Mouse (Mus musculus) inflammation-experienced regulatory T-cells, adult 6 months (primary cell): Measurements from ENCODE around the gene Ift52. TPM values are rescaled to one million over a fixed set of nuclear protein-coding genes. Genes with fewer than 3 reads are reported as not detected.

Experiments
- ATAC-seq: one replicate; pipeline ENCODE4 v1.8.0; 2017
- polyA plus RNA-seq, 3 experiments: library from polyadenylated mRNA; unstranded; fragments of 100-300 nt; shearing (Covaris generic); gene quantifications; one replicate each; pipeline ENCODE4 v1.2.1; 2017

Ift52 gene
- polyA plus RNA-seq: 10 to 100 TPM; 60.8 to 67.3 (median 61.3) TPM

DNA sequence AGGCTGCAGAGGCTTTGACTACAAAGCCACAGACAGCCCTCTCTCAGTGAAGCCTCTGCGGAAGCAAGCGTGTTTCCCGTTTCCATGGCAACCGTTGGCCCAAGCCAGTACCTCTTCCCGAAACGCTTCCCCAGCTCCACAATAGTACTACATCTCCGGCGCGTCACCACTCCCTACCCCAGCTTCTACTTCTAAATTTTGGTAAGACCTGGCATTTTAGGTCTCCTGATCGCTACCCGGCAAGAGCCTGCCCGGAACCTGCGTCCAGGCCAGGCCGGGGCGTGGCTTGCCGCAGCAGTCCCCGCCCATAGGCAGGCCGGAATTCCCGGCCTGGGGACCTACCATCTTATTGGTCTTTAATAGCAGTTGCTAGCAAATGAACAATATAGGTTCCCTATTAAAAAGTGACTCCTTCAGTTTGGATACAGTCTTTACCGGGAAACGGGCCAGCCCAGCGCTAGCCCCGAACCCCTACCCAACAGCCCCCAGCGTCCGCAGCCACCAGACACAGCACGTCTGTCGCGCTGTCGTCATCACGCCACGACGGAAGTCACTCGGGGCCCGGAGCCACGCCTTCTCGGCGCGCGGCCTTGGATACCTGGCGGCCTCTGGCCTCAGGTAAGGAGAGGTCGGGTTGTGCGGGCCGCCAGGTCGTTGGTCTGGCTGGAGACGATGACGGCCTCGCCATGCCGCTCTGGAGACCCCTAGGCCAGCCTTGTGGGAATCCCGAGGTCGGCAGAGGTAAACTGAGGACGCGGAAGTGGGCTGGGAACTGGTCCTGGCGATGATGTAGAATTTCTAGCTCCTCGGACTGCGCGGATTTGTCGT lies at the start of gene Ift52:
Ift52 (plus strand) TSS at position 439 of the 828 bp plus-strand sequence.
- peak; percentile 90 for ATAC-seq

DNA sequence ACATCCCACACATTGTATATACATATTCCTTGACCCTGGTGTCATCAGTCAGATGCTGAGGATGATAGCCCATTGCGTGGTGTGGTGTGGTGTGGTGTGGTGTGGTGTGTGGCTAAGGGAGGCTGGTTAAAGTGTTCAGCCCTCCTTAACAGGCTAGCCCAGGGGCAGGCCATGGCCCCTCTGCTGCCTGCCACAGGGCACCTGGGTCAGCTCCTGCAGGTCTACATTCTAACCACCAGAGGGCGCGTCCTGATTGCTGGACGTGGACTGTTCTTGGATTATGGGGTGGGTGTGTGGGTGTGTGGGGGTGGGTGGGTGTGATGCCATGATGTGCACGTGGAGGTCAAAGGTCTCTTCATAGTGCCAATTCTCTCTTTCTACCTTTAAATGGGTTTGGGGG lies 48.8 kb upstream of the Ift52 start:
- ATAC-seq: no peak

DNA sequence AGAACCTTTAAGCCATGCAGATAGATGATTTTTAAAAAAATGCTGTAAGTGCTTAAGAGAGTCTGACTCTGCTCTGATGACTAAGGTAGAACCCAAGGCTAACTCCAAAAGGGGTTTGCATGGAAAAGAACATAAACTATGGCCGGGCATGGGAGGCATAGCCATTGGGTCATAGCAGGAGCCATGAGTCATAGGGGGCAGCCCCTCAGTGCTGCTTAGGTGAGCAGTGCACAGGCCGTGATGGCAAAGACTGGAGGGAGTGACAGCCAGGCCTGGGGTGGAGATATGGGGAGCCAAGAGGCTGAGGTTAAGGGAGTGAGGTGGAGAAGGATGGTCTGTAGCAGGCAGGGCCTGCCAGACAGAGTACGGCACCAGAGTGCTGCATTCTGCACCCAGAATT lies 48.1 kb upstream of the Ift52 start:
- ATAC-seq: no peak

- no peak for ATAC-seq
Measured at GRCm38 (mm10) chr2:162970896-162971295, 46.3 kb upstream of the Ift52 start.

DNA sequence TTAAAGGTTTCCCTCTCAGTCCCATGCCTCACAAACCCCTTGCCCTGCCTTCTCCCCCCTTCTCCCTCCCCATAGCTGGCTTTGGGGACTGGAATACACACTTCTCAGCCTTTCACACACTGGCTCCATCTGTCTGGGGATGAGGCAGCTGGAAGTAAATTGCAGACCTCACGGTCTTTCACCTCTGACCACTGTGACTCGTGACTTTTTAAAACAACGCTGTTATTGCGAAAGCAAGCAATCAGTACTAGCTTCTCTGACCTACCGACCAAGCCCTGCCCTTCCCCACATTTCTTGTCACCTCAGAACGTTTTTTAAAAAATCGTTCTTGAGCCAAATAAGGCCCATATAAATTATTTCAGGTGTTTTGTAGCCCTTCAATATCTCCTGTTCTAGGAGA lies 44.4 kb upstream of the Ift52 start:
- no peak for ATAC-seq

GRCm38 (mm10) chr2:162973206-162973605 lies 43.9 kb upstream of the Ift52 start:
- ATAC-seq: no peak

DNA sequence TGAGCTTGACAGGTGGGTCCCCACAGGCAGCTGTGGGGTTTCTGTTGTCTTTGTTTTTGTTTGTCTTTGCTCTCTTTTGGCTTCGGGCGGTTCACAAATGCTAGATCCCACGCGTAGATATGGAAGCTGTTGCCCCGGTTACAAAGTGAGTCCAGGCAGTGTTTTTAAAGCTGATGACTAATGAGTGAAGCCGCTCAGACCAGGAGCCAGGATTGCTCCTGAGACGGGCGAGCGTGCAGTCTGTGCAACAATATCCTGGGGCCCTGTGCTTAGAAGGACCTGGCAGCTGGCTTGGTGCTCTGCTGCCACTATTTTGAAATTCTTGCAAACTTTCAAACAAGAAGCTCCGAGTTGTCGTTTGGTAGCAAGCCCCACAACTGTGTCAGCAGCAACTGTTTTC lies 43.5 kb upstream of the Ift52 start:
- no peak for ATAC-seq

DNA sequence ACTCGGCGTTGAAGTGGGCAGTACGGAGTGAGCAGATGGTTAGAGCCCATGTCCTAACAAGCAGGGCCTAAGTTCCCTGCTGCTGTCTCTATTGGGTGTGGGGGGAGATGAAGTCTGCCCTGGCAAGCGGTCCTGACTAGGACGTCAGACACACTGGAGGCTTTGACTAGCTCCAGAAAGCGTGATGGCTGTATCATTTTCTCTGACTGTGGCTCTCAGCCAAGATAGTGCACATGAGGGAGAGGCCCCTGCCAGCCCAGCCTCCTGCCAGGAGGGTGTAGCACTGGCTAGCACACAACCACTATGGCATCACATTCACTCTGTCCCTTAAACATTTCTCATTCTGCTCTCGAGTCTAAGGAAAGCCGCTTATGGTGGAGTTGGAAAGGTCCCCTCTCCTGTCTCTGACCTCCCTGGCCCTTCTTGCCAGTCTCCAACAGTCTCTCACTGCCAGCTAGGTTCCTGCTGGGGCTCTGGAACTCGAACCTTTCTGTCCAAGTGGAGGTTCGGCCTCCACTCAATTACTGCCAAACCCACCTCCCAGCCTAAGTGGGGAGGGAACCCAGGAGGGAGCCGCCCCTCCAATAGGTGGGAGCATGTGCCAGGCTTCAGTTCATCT lies 41.9 kb upstream of the Ift52 start:
- no peak for ATAC-seq

DNA sequence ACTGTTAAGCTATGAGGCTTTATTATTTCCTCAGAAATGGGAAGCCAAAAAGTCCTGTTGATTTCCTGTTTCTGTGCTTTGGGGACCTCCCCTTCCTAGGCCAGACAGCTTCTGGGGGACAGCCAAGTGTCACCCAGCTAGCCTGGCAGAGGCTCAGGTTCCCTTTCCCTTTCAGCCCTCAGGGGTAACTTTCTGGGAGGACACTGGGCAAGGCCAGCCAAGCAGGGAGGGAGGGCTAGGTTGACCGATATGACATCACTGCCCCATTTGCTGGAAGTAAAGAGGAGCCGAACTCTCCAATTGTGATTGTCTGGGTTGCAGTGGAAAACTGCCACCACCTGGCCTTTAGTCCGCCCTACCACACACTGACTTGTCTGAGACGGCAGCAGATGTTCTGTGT lies 41.2 kb upstream of the Ift52 start:
- ATAC-seq: no peak

- no peak for ATAC-seq
Measured at GRCm38 (mm10) chr2:162984381-162984780, 32.8 kb upstream of the Ift52 start.

- ATAC-seq: no peak
Measured at GRCm38 (mm10) chr2:162985923-162986322, 31.2 kb upstream of the Ift52 start.

GRCm38 (mm10) chr2:162986764-162987163 lies 30.4 kb upstream of the Ift52 start:
- no peak for ATAC-seq

DNA sequence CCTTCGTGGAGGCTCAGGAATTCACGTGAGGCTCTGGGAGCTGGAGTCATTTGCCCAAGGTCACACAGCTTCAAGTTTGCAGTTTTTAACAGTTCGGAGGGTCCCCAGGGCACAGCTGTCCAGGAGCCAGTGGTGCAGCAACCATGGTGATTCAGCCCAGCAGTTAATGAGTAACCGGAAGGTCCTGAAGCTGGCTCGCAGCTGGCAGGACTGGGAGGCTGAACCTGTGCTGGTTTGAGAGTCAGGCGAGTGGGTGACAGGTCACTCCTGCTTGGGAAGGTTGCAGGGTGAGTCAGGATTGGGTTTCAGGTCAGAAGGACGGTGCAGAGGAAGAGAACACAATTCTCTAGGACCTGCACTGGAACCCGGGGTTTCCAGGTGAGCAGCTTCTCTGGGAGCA lies 29.9 kb upstream of the Ift52 start, which contains the start of gene Sgk2:
Sgk2 (plus strand) TSS at position 113 of the 400 bp plus-strand sequence.
- no peak for ATAC-seq

DNA sequence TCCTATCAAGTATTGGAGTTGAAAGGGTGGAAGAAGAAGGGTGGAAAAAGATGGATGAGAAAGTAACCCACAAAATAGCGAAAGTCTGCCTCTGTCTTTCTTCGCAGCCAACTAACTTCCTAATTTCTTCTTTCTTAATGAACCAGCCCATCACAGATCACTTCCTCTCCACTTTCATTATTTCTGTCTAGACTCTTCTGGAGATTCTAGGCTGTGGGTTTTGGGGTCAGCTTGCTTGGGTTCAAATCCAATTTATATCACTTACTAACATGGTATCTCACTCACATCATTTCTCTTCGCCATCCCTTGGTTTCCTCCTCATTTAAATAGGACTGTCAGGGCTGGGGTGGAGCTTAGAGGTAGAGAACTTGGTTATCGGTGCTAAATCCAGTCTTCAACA lies 28.9 kb upstream of the Ift52 start:
- ATAC-seq: no peak

GRCm38 (mm10) chr2:162991394-162992083 lies 25.6 kb upstream of the Ift52 start:
- ATAC-seq: no peak

DNA sequence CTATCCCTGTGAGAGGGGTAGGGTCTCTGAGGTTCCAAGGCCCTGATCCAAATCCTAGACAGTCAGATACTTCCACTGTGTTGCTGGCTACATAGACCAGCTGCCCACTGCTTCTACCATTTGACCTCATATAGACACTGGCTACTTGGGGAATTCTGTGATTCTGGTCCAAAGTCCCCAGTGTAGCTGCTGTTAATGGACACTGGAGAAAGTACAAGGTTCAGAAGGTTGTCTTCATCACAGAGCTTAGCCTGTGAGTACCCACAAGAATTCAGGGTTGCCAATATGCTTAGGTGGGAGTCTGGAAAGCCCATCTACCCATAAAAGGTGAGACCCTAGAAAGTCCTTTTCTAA lies 25.1 kb upstream of the Ift52 start:
- no peak for ATAC-seq

GRCm38 (mm10) chr2:162993881-162994616 lies 23.1 kb upstream of the Ift52 start:
- no peak for ATAC-seq

GRCm38 (mm10) chr2:162998528-162999230 lies 18.5 kb upstream of the Ift52 start:
- peak; percentile 58 for ATAC-seq

DNA sequence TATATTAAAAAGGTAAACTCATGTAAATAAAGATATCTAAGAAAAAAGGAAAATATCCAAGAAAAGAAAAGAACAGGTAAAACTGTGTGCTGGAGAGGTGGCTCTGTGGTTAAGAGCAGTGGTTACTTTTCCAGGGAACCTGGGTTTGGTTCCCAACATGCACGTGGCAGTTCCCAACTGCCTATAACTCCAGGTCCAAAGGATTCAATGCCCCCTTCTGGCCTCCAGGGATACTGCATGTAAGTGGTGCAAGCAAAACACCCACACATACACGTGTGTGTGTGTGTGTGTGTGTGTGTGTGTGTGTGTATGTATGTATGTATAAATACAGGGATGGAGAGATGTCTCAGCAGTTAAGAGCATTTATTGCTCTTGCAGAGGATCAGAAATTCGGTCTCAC lies 17.4 kb upstream of the Ift52 start:
- ATAC-seq: no peak

- no peak for ATAC-seq
Measured at GRCm38 (mm10) chr2:163001071-163001470, 16.1 kb upstream of the Ift52 start.

DNA sequence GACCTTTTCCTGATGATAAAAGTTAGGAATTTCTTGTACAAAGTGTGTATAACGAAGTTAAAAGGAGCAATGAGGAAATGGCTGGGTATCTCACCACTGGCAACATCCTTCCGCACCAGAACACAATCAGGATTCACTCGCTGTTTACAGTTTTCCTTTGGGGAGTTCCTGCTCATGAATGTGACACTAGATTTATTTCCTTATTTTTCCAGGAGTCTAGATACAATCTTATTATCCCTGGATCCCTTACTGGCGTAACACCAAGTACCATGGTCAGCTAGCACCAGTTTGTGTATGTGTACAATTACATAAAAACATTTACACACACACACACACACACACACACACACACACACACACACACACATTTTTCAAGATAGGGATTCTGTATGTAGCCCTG lies 9.9 kb upstream of the Ift52 start:
- ATAC-seq: no peak

DNA sequence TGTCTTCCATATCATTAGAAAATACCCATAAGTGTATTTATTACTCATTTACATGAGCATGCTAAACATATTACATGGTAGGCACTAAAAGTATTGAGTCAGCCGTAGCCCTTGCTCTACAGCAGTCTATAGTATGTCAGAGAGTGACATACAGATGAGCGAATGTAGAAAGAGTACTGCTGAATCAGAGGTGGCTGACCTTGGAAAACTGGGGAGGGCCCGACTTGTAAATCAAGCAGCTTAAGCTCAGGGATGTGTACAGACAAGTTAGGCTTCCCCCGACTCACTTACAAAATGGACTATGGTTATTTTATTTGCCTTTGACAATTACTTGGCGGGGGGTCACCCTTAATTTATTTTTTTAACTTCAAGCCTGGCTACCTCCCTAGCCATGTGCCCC lies 14.1 kb downstream of the Ift52 start:
- ATAC-seq: no peak
